In the genomic region with DNA sequence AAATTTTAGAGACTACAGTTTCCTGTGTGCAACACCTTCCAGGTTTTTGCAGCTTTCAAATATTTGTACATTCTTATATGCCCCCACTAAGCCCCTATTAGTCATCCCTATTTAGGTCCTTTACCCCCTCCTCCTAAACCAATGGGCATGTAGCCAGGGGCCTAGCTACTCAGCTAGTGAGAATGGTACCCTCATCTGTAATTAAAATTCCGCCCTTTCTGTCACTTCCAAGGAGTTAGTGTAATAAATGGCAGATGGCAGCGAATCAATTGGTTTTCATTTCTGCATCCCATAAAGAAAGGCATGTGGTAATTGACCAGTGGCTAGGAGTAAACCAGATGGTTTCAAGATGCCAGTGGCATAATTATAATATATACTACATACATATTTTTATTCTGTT, we compare ENCODE assay signal across 17 mouse cellular contexts. TPM values are rescaled to one million over a fixed set of nuclear protein-coding genes. Genes with fewer than 3 reads are reported as not detected.
DNase-seq lines count a peak whose midpoint lies in the region; ATAC-seq and TF ChIP-seq lines count a peak whose summit lies in the region.
"Had no signal": no experiment of that assay in that cellular context is flagged by ENCODE, and none has a peak within 500 bp of the region (broad histone marks: within the 10 kb centered on the region; RNA-seq: fewer than 3 reads in every experiment).

No protein-coding gene starts in this region.

- 91% methylated on average over 2 of the region's 2 CpGs for WGBS in heart, adult 2 months
- 74% methylated on average over 2 of the region's 2 CpGs for WGBS in midbrain, embryonic 11.5 days
- WGBS in midbrain, embryonic 10.5 days, result 82% methylated on average over 2 of the region's 2 CpGs
- 13% methylated on average over 2 of the region's 2 CpGs for WGBS in forebrain, embryonic 15.5 days
- 26% methylated on average over 2 of the region's 2 CpGs for WGBS in midbrain, embryonic 13.5 days
- 85% methylated on average over 2 of the region's 2 CpGs for WGBS in liver, postnatal 0 days (ENCODE audit: insufficient replicate concordance)

- no peak for TF ChIP-seq CTCF in heart, adult 2 months (IDR thresholded peaks at IDR 0.05)
- TF ChIP-seq CTCF in liver, postnatal 0 days (IDR thresholded peaks at IDR 0.05; ENCODE audit: low read depth), result no peak

- DNase-seq in heart, adult 11 months, result peak; percentile 42
- no peak for DNase-seq in heart, adult 2 months
- peak; percentile 83 for DNase-seq in midbrain, embryonic 11.5 days (ENCODE audit: low spot score, missing footprints)
- DNase-seq in midbrain, embryonic 10.5 days (ENCODE audit: low spot score), result no peak
- DNase-seq in liver, postnatal 0 days, result no peak
- DNase-seq: cerebellum, adult 11 months; heart, postnatal 36 days; kidney, adult 11 months; kidney, postnatal 36 days; thymus, postnatal 14 days had no signal

- H3K4me2 ChIP-seq in midbrain, embryonic 11.5 days, result no peak overlapping the region
- H3K4me2 ChIP-seq in forebrain, embryonic 15.5 days (replicated peaks), result no peak overlapping the region
- H3K4me2 ChIP-seq in midbrain, embryonic 13.5 days (replicated peaks), result no peak overlapping the region
- no peak overlapping the region for H3K4me2 ChIP-seq in liver, postnatal 0 days (ENCODE audit: low read depth, low read length)

- no peaks in the 10 kb centered on the region for H3K79me2 ChIP-seq in heart, adult 2 months (replicated peaks; ENCODE audit: control insufficient read depth, insufficient read depth, low read length)

- no peak overlapping the region for H3K27ac ChIP-seq in heart, adult 2 months
- no peak overlapping the region for H3K27ac ChIP-seq in midbrain, embryonic 11.5 days (ENCODE audit: low read depth, low read length)
- no peak overlapping the region for H3K27ac ChIP-seq in midbrain, embryonic 10.5 days (replicated peaks)
- peak overlapping the region; percentile 76 for H3K27ac ChIP-seq in forebrain, embryonic 15.5 days (replicated peaks)
- 0 out of 2 replicates have a peak overlapping the region, but pooled peaks have one; percentile 15 for H3K27ac ChIP-seq in midbrain, embryonic 13.5 days
- H3K27ac ChIP-seq in liver, postnatal 0 days (ENCODE audit: low read depth), result no peak overlapping the region

- no peaks in the 10 kb centered on the region for H3K27me3 ChIP-seq in heart, adult 2 months (ENCODE audit: control insufficient read depth, insufficient read depth, low read length)
- no peaks in the 10 kb centered on the region for H3K27me3 ChIP-seq in midbrain, embryonic 11.5 days (ENCODE audit: control insufficient read depth, insufficient read depth, low read length)
- H3K27me3 ChIP-seq in midbrain, embryonic 10.5 days (ENCODE audit: low read depth, poor library complexity, severe bottlenecking), result no peaks in the 10 kb centered on the region
- H3K27me3 ChIP-seq in forebrain, embryonic 15.5 days, result no peaks in the 10 kb centered on the region
- H3K27me3 ChIP-seq in midbrain, embryonic 13.5 days, result no peaks in the 10 kb centered on the region
- no peaks in the 10 kb centered on the region for H3K27me3 ChIP-seq in liver, postnatal 0 days (ENCODE audit: insufficient read depth, low read length)

- no peak for TF ChIP-seq EP300 in heart, adult 2 months (IDR thresholded peaks at IDR 0.05; ENCODE audit: insufficient read depth, low read depth, low read length)
- no peak for TF ChIP-seq EP300 in liver, postnatal 0 days (IDR thresholded peaks at IDR 0.05; ENCODE audit: low read depth)

- intact Hi-C loops in heart, adult 2 months (cut with DNase I), result no loop called here

- no peaks in the 10 kb centered on the region for H3K9me3 ChIP-seq in midbrain, embryonic 11.5 days (ENCODE audit: control insufficient read depth, low read length)
- no peaks in the 10 kb centered on the region for H3K9me3 ChIP-seq in midbrain, embryonic 10.5 days (replicated peaks)
- H3K9me3 ChIP-seq in forebrain, embryonic 15.5 days, result no peaks in the 10 kb centered on the region
- H3K9me3 ChIP-seq in midbrain, embryonic 13.5 days, result no peaks in the 10 kb centered on the region
- H3K9me3 ChIP-seq in liver, postnatal 0 days (ENCODE audit: low read length), result no peaks in the 10 kb centered on the region

- no peaks in the 10 kb centered on the region; the same call in 1 of the 2 replicates for H3K36me3 ChIP-seq in heart, adult 2 months (ENCODE audit: control insufficient read depth, insufficient read depth, low read length)
- H3K36me3 ChIP-seq in midbrain, embryonic 11.5 days (ENCODE audit: control insufficient read depth, insufficient read depth, low read length), result no peaks in the 10 kb centered on the region
- H3K36me3 ChIP-seq in midbrain, embryonic 10.5 days, result peaks cover 7% of the 10 kb centered on the region; the same call in 1 of the 2 replicates
- H3K36me3 ChIP-seq in forebrain, embryonic 15.5 days, result no peaks in the 10 kb centered on the region
- H3K36me3 ChIP-seq in midbrain, embryonic 13.5 days, result peaks cover 6% of the 10 kb centered on the region; the same call in 1 of the 2 replicates
- no peaks in the 10 kb centered on the region for H3K36me3 ChIP-seq in liver, postnatal 0 days (replicated peaks; ENCODE audit: insufficient read depth, low read length)

- no peak for ATAC-seq in midbrain, embryonic 11.5 days (ENCODE audit: low FRiP score)
- ATAC-seq in forebrain, embryonic 15.5 days (replicated peaks), result peak; percentile 79
- 0 out of 2 replicates have a peak, but pooled peaks have one; percentile 66 for ATAC-seq in midbrain, embryonic 13.5 days
- ATAC-seq in liver, postnatal 0 days, result no peak
- no peak for ATAC-seq in erythroid progenitor cell, adult 5-6 weeks (replicated peaks; ENCODE audit: low FRiP score, poor library complexity, severe bottlenecking)

- H3K4me1 ChIP-seq in heart, adult 2 months (ENCODE audit: control insufficient read depth, insufficient read depth, low read length), result peaks cover 1% of the 10 kb centered on the region
- no peaks in the 10 kb centered on the region for H3K4me1 ChIP-seq in midbrain, embryonic 11.5 days (ENCODE audit: control insufficient read depth, insufficient read depth, low read length)
- peaks cover 11% of the 10 kb centered on the region; the same call in 1 of the 2 replicates for H3K4me1 ChIP-seq in midbrain, embryonic 10.5 days
- peaks cover 19% of the 10 kb centered on the region for H3K4me1 ChIP-seq in forebrain, embryonic 15.5 days
- H3K4me1 ChIP-seq in midbrain, embryonic 13.5 days (replicated peaks), result peaks cover 20% of the 10 kb centered on the region
- 0 out of 2 replicates have a peak, but pooled peaks cover 3% of the 10 kb centered on the region for H3K4me1 ChIP-seq in liver, postnatal 0 days (ENCODE audit: insufficient read depth)

- H3K9ac ChIP-seq in heart, adult 2 months (ENCODE audit: low read depth, low read length), result no peak overlapping the region
- H3K9ac ChIP-seq in midbrain, embryonic 11.5 days (ENCODE audit: low read length), result no peak overlapping the region
- H3K9ac ChIP-seq in forebrain, embryonic 15.5 days (replicated peaks), result no peak overlapping the region
- H3K9ac ChIP-seq in midbrain, embryonic 13.5 days (replicated peaks), result no peak overlapping the region
- H3K9ac ChIP-seq in liver, postnatal 0 days (replicated peaks), result no peak overlapping the region

- H3K4me3 ChIP-seq in heart, adult 2 months, result no peak overlapping the region
- no peak overlapping the region for H3K4me3 ChIP-seq in midbrain, embryonic 11.5 days (ENCODE audit: low read depth, low read length)
- no peak overlapping the region for H3K4me3 ChIP-seq in midbrain, embryonic 10.5 days
- no peak overlapping the region for H3K4me3 ChIP-seq in forebrain, embryonic 15.5 days
- H3K4me3 ChIP-seq in midbrain, embryonic 13.5 days (replicated peaks), result no peak overlapping the region
- H3K4me3 ChIP-seq in liver, postnatal 0 days (ENCODE audit: low read depth, low read length), result no peak overlapping the region

- TF ChIP-seq POLR2A in heart, adult 2 months (IDR thresholded peaks at IDR 0.05; ENCODE audit: insufficient read depth, low read depth, low read length), result no peak

RNA-seq across cellular contexts. Expression of a gene that starts 23.6 kb away (rescaled TPM):
- under 1 TPM in 1 of 2 experiments, not detected in 1; 0.07 TPM for total RNA-seq in heart, adult 2 months (2021)
- 0.02 and 0.09 TPM in 2 replicates for polyA plus RNA-seq in heart, adult 2 months (2012; rRNA removed)
- polyA plus RNA-seq in midbrain, embryonic 11.5 days (2014; fragmentation: Nextera tagmentation; extraction: Ambion mirVana), result 3.4 and 4.2 TPM in 2 replicates
- 2.0 and 3.2 TPM in 2 replicates for polyA plus RNA-seq in midbrain, embryonic 10.5 days (2016; fragmentation: Nextera tagmentation; extraction: Ambion mirVana)
- 5.3 and 5.6 TPM in 2 replicates for polyA plus RNA-seq in forebrain, embryonic 15.5 days (2015; fragmentation: Nextera tagmentation; extraction: Ambion mirVana)
- 8.2 and 9.4 TPM in 2 replicates for polyA plus RNA-seq in midbrain, embryonic 13.5 days (2015; fragmentation: Nextera tagmentation; extraction: Ambion mirVana)
- 0.02 TPM in 1 of 2 replicates, not detected in the other for polyA plus RNA-seq in liver, postnatal 0 days (2015; fragmentation: Nextera tagmentation; extraction: Ambion mirVana)
- total RNA-seq in erythroid progenitor cell, adult 5-6 weeks (2015; ENCODE audit: low replicate concordance), result not detected in 2 replicates
- not detected in 2 replicates for total RNA-seq in erythroid progenitor cell, adult 5-6 weeks (2017; ENCODE audit: low replicate concordance)
- total RNA-seq: heart, postnatal 36 days; monocyte, adult 5-6 weeks had no signal
- polyA plus RNA-seq: liver, embryonic 16.5 days had no signal

RNA-seq across cellular contexts. Expression of a gene that starts 24.5 kb away (rescaled TPM):
- 10 to 100 TPM; 64.4 to 83.5 TPM for total RNA-seq in heart, adult 2 months (2021)
- polyA plus RNA-seq in heart, adult 2 months (2012; rRNA removed), result 11.8 and 21.1 TPM in 2 replicates
- 49.8 and 53.1 TPM in 2 replicates for polyA plus RNA-seq in midbrain, embryonic 11.5 days (2014; fragmentation: Nextera tagmentation; extraction: Ambion mirVana)
- polyA plus RNA-seq in midbrain, embryonic 10.5 days (2016; fragmentation: Nextera tagmentation; extraction: Ambion mirVana), result 52.5 and 53.3 TPM in 2 replicates
- 61.2 and 62.6 TPM in 2 replicates for polyA plus RNA-seq in forebrain, embryonic 15.5 days (2015; fragmentation: Nextera tagmentation; extraction: Ambion mirVana)
- 41.3 and 43.1 TPM in 2 replicates for polyA plus RNA-seq in midbrain, embryonic 13.5 days (2015; fragmentation: Nextera tagmentation; extraction: Ambion mirVana)
- 10.8 and 11.6 TPM in 2 replicates for polyA plus RNA-seq in liver, postnatal 0 days (2015; fragmentation: Nextera tagmentation; extraction: Ambion mirVana)
- total RNA-seq in erythroid progenitor cell, adult 5-6 weeks (2015; ENCODE audit: low replicate concordance), result 8.8 and 9.7 TPM in 2 replicates
- total RNA-seq in erythroid progenitor cell, adult 5-6 weeks (2017; ENCODE audit: low replicate concordance), result 3.9 and 4.7 TPM in 2 replicates

RNA-seq across cellular contexts. Expression of a gene that starts 31.7 kb away (rescaled TPM):
- 1 to 10 TPM; 1.0 TPM for total RNA-seq in heart, adult 2 months (2021)
- 0.10 and 0.35 TPM in 2 replicates for polyA plus RNA-seq in heart, adult 2 months (2012; rRNA removed)
- 0.12 and 0.15 TPM in 2 replicates for polyA plus RNA-seq in midbrain, embryonic 11.5 days (2014; fragmentation: Nextera tagmentation; extraction: Ambion mirVana)
- 0.25 and 0.34 TPM in 2 replicates for polyA plus RNA-seq in midbrain, embryonic 10.5 days (2016; fragmentation: Nextera tagmentation; extraction: Ambion mirVana)
- polyA plus RNA-seq in forebrain, embryonic 15.5 days (2015; fragmentation: Nextera tagmentation; extraction: Ambion mirVana), result 0.15 TPM in 1 of 2 replicates, not detected in the other
- polyA plus RNA-seq in midbrain, embryonic 13.5 days (2015; fragmentation: Nextera tagmentation; extraction: Ambion mirVana), result 0.19 and 0.24 TPM in 2 replicates
- 0.09 TPM in 1 of 2 replicates, not detected in the other for polyA plus RNA-seq in liver, postnatal 0 days (2015; fragmentation: Nextera tagmentation; extraction: Ambion mirVana)
- not detected in 2 replicates for total RNA-seq in erythroid progenitor cell, adult 5-6 weeks (2015; ENCODE audit: low replicate concordance)
- total RNA-seq in erythroid progenitor cell, adult 5-6 weeks (2017; ENCODE audit: low replicate concordance), result not detected in 2 replicates
- total RNA-seq: left cerebral cortex, postnatal 25 days; monocyte, adult 5-6 weeks had no signal
- polyA plus RNA-seq: stomach, embryonic 14.5 days had no signal

Comparison
In these comparisons a context has a peak if more than half of its experiments do, and no peak if none do; other contexts are left out.
1. DNase-seq: peak in heart, adult 11 months (single experiment) and midbrain, embryonic 11.5 days (single experiment); none in heart, adult 2 months (0 of 2), midbrain, embryonic 10.5 days (single experiment) and liver, postnatal 0 days (single experiment).
2. H3K27ac ChIP-seq: peak in forebrain, embryonic 15.5 days (single experiment) and midbrain, embryonic 13.5 days (single experiment); none in heart, adult 2 months (single experiment), midbrain, embryonic 11.5 days (single experiment), midbrain, embryonic 10.5 days (single experiment) and liver, postnatal 0 days (single experiment).
3. ATAC-seq: peak in forebrain, embryonic 15.5 days (single experiment) and midbrain, embryonic 13.5 days (single experiment); none in midbrain, embryonic 11.5 days (single experiment), liver, postnatal 0 days (single experiment) and erythroid progenitor cell, adult 5-6 weeks (single experiment).